Mouse (Mus musculus) heart, embryonic 11.5 days (tissue): Measurements from ENCODE around the gene Slc25a27. TPM values are rescaled to one million over a fixed set of nuclear protein-coding genes. Genes with fewer than 3 reads are reported as not detected.

Source experiments
- ATAC-seq: fragments of 200-750 bp; cut with Nextera tagmentation; replicated peaks from 2 replicates; pipeline ENCODE4 v1.8.0; 2017; ENCODE audit warnings: moderate library complexity; ENCODE audit not compliant: insufficient number of reproducible peaks, low FRiP score, low TSS enrichment
- H3K27ac ChIP-seq: fragments of 300-500 bp; sonication (generic); 2 replicates; pipeline ENCODE4 v1.5.1; 2014; ENCODE audit warnings: mild to moderate bottlenecking, low read depth, low read length
- H3K27me3 ChIP-seq: fragments of 300-500 bp; sonication (generic); 2 replicates; pipeline ENCODE4 v1.6.1; 2014; ENCODE audit warnings: mild to moderate bottlenecking, low read length, mixed read lengths; ENCODE audit not compliant: control insufficient read depth, insufficient read depth
- H3K36me3 ChIP-seq: fragments of 300-500 bp; sonication (generic); 2 replicates; pipeline ENCODE4 v1.6.1; 2014; ENCODE audit warnings: mild to moderate bottlenecking, low read length, moderate library complexity, mixed read lengths; ENCODE audit not compliant: control insufficient read depth, insufficient read depth
- H3K4me1 ChIP-seq: fragments of 300-500 bp; sonication (generic); 2 replicates; pipeline ENCODE4 v1.6.1; 2014; ENCODE audit warnings: low read length; ENCODE audit not compliant: control insufficient read depth, insufficient read depth
- H3K4me2 ChIP-seq: fragments of 300-500 bp; sonication (generic); 2 replicates; pipeline ENCODE4 v1.6.1; 2014; ENCODE audit warnings: mild to moderate bottlenecking, moderate library complexity
- H3K4me3 ChIP-seq: fragments of 300-500 bp; sonication (generic); 2 replicates; pipeline ENCODE4 v1.5.1; 2014; ENCODE audit warnings: low read depth, low read length
- H3K9ac ChIP-seq: fragments of 300-500 bp; sonication (generic); 2 replicates; pipeline ENCODE4 v1.6.1; 2014; ENCODE audit warnings: mild to moderate bottlenecking, low read depth, low read length, moderate library complexity
- H3K9me3 ChIP-seq: fragments of 300-500 bp; sonication (generic); replicated peaks from 2 replicates; pipeline ENCODE4 v1.6.1; 2016; ENCODE audit warnings: low read length; ENCODE audit not compliant: control insufficient read depth
- WGBS: fragments of 180-500 bp; shearing (Covaris S2); extraction: QIAGEN DNeasy Blood & Tissue Kit; methylation state at CpG from one replicate; pipeline ENCODE4 v1.1.7; 2014; ENCODE audit not compliant: insufficient replicate concordance; 5-methylcytosine and 5-hydroxymethylcytosine counted together
- polyA plus RNA-seq: library from polyadenylated mRNA; unstranded; fragments of >200 nt; fragmentation: Nextera tagmentation; extraction: Ambion mirVana; gene quantifications from 2 replicates; pipeline ENCODE4 v1.2.1, GENCODE M21; 2014

The Slc25a27 gene
- polyA plus RNA-seq, 1 experiment from 2014 or later: 10.2 TPM

GRCm38 (mm10) chr17:43698997-43699649, 32.1 kb upstream of the Slc25a27 start:
- Histone ChIP-seq H3K4me3 (no peak overlapping the region), H3K9me3 (no peaks in the 10 kb centered on the region), H3K36me3 (peaks cover 9% of the 10 kb centered on the region), H3K27me3 (no peaks in the 10 kb centered on the region), H3K27ac (no peak overlapping the region), H3K4me1 (no peaks in the 10 kb centered on the region), H3K4me2 (no peak overlapping the region), H3K9ac (no peak overlapping the region)
- WGBS: 43% methylated on average over 14 of the region's 14 CpGs
- ATAC-seq: 0 out of 2 replicates have a peak, but pooled peaks have one; percentile 46

- no peaks in the 10 kb centered on the region for H3K27me3 ChIP-seq
- no peak overlapping the region for H3K4me3 ChIP-seq
- H3K4me1 ChIP-seq: no peaks in the 10 kb centered on the region
- no peak for ATAC-seq
- H3K9me3 ChIP-seq: no peaks in the 10 kb centered on the region
- no peak overlapping the region for H3K9ac ChIP-seq
- H3K36me3 ChIP-seq: peaks cover 6% of the 10 kb centered on the region
- WGBS: 78% methylated on average over 9 of the region's 9 CpGs
- H3K27ac ChIP-seq: no peak overlapping the region
- H3K4me2 ChIP-seq: no peak overlapping the region
Measured at GRCm38 (mm10) chr17:43689591-43689990, 22.6 kb upstream of the Slc25a27 start.

GRCm38 (mm10) chr17:43684638-43685037, 17.6 kb upstream of the Slc25a27 start:
- Histone ChIP-seq H3K4me1 (no peaks in the 10 kb centered on the region), H3K27me3 (no peaks in the 10 kb centered on the region), H3K36me3 (no peaks in the 10 kb centered on the region; the same call in 1 of the 2 replicates), H3K4me2 (no peak overlapping the region), H3K9ac (no peak overlapping the region), H3K27ac (no peak overlapping the region), H3K9me3 (no peaks in the 10 kb centered on the region), H3K4me3 (no peak overlapping the region)
- ATAC-seq: no peak
- WGBS: 85% methylated on average over 5 of the region's 5 CpGs

GRCm38 (mm10) chr17:43684086-43684485, 17.1 kb upstream of the Slc25a27 start:
- Histone ChIP-seq H3K4me1 (no peaks in the 10 kb centered on the region), H3K4me2 (no peak overlapping the region), H3K36me3 (no peaks in the 10 kb centered on the region; the same call in 1 of the 2 replicates), H3K9ac (no peak overlapping the region), H3K9me3 (no peaks in the 10 kb centered on the region), H3K27ac (no peak overlapping the region), H3K4me3 (no peak overlapping the region), H3K27me3 (no peaks in the 10 kb centered on the region)
- 85% methylated on average over 6 of the region's 7 CpGs for WGBS
- ATAC-seq: no peak

GRCm38 (mm10) chr17:43677317-43677716, 10.3 kb upstream of the Slc25a27 start:
- 83% methylated on average over 1 of the region's 1 CpGs for WGBS
- peaks cover 4% of the 10 kb centered on the region; the same call in 1 of the 2 replicates for H3K4me1 ChIP-seq
- H3K27me3 ChIP-seq: no peaks in the 10 kb centered on the region
- no peak for ATAC-seq
- no peaks in the 10 kb centered on the region; the same call in 1 of the 2 replicates for H3K36me3 ChIP-seq
- no peak overlapping the region for H3K4me2 ChIP-seq
- no peaks in the 10 kb centered on the region for H3K9me3 ChIP-seq
- no peak overlapping the region for H3K4me3 ChIP-seq
- no peak overlapping the region for H3K9ac ChIP-seq
- no peak overlapping the region for H3K27ac ChIP-seq

GRCm38 (mm10) chr17:43676241-43676640, 9.2 kb upstream of the Slc25a27 start:
- no peak overlapping the region for H3K27ac ChIP-seq
- H3K9ac ChIP-seq: no peak overlapping the region
- no peaks in the 10 kb centered on the region for H3K9me3 ChIP-seq
- H3K27me3 ChIP-seq: no peaks in the 10 kb centered on the region
- peaks cover 4% of the 10 kb centered on the region; the same call in 1 of the 2 replicates for H3K4me1 ChIP-seq
- WGBS: 81% methylated on average over 1 of the region's 1 CpGs
- H3K4me2 ChIP-seq: no peak overlapping the region
- no peak for ATAC-seq
- H3K36me3 ChIP-seq: no peaks in the 10 kb centered on the region; the same call in 1 of the 2 replicates
- no peak overlapping the region for H3K4me3 ChIP-seq

- H3K36me3 ChIP-seq: no peaks in the 10 kb centered on the region
- ATAC-seq: 0 out of 2 replicates have a peak, but pooled peaks have one; percentile 42
- no peaks in the 10 kb centered on the region for H3K9me3 ChIP-seq
- H3K4me1 ChIP-seq: peaks cover 4% of the 10 kb centered on the region; the same call in 1 of the 2 replicates
- no peak overlapping the region for H3K9ac ChIP-seq
- WGBS: 67% methylated on average over 1 of the region's 1 CpGs
- no peaks in the 10 kb centered on the region for H3K27me3 ChIP-seq
- no peak overlapping the region for H3K4me3 ChIP-seq
- 0 out of 2 replicates have a peak overlapping the region, but pooled peaks have one; percentile 29 for H3K27ac ChIP-seq
- H3K4me2 ChIP-seq: no peak overlapping the region
Measured at GRCm38 (mm10) chr17:43675228-43675627, 8.2 kb upstream of the Slc25a27 start.

GRCm38 (mm10) chr17:43671907-43672306, 4.9 kb upstream of the Slc25a27 start:
- Histone ChIP-seq H3K36me3 (no peaks in the 10 kb centered on the region), H3K4me3 (no peak overlapping the region), H3K4me2 (no peak overlapping the region), H3K27me3 (no peaks in the 10 kb centered on the region), H3K4me1 (peaks cover 10% of the 10 kb centered on the region), H3K9me3 (no peaks in the 10 kb centered on the region), H3K27ac (no peak overlapping the region), H3K9ac (no peak overlapping the region)
- 65% methylated on average over 4 of the region's 4 CpGs for WGBS
- ATAC-seq: no peak
